Mouse (Mus musculus) olfactory bulb, adult 2 months (tissue): ENCODE measurements around the gene Slc25a25. TPM values are rescaled to one million over a fixed set of nuclear protein-coding genes. Genes with fewer than 3 reads are reported as not detected.

Experiments
- H3K27ac ChIP-seq: fragments of 200-500 bp; 2 replicates; pipeline ENCODE4 v1.5.1; 2012; ENCODE audit warnings: low read depth, low read length; ENCODE audit not compliant: insufficient read depth
- H3K4me1 ChIP-seq: fragments of 200-500 bp; 2 replicates; pipeline ENCODE4 v1.6.1; 2012; ENCODE audit warnings: low read length; ENCODE audit not compliant: control insufficient read depth, insufficient read depth
- H3K4me3 ChIP-seq: fragments of 200-500 bp; 2 replicates; pipeline ENCODE4 v1.5.1; 2012; ENCODE audit warnings: mild to moderate bottlenecking, low read depth, low read length, moderate library complexity; ENCODE audit not compliant: insufficient read depth
- CTCF ChIP-seq: fragments of 200-500 bp; IDR thresholded peaks from 2 replicates; pipeline ENCODE4 v1.5.1; 2012; ENCODE audit warnings: low read depth, mild to moderate bottlenecking, low read length, moderate library complexity; ENCODE audit not compliant: insufficient read depth
- POLR2A ChIP-seq: fragments of 200-500 bp; IDR thresholded peaks from 2 replicates; pipeline ENCODE4 v1.6.1; 2012; ENCODE audit warnings: mild to moderate bottlenecking, low read depth, low read length, moderate library complexity; ENCODE audit not compliant: insufficient read depth
- WGBS: fragments of 180-500 bp; shearing (Covaris S2); methylation state at CpG from one replicate; pipeline ENCODE4 v1.1.7; 2018; 5-methylcytosine and 5-hydroxymethylcytosine counted together
- polyA plus RNA-seq: library from polyadenylated mRNA; stranded (reverse); fragments of >200 nt; gene quantifications from 2 replicates; pipeline ENCODE4 v1.2.4, GENCODE M21; 2012; ENCODE audit warnings: low replicate concordance; ENCODE audit not compliant: missing spikeins, insufficient read depth, insufficient read length

Gene Slc25a25
- polyA plus RNA-seq, 1 experiment, result not detected

DNA sequence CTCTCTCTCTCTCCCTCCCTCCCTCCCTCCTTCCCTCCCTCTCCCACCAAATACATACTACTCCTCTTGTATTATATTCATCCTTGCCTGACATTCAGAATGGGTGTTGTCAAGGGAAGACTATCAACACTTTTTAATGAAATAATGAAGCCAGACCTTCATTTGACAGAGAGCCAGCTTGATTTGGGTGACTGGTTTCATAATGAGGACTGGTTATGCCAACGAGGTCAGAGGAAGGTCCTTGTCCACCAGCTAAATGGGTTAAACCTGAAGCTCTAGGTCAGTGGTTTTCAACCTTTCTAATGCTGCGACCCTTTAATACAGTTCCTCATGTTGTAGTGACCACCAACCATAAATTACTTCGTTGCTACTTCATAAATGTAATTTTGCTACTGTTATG is 12.5 kb downstream of the Slc25a25 start:
- Histone ChIP-seq H3K4me3 (no peak overlapping the region), H3K4me1 (peaks cover 10% of the 10 kb centered on the region), H3K27ac (no peak overlapping the region)
- 65% methylated on average over 3 of the region's 3 CpGs for WGBS
- TF ChIP-seq POLR2A (no peak), CTCF (no peak)

DNA sequence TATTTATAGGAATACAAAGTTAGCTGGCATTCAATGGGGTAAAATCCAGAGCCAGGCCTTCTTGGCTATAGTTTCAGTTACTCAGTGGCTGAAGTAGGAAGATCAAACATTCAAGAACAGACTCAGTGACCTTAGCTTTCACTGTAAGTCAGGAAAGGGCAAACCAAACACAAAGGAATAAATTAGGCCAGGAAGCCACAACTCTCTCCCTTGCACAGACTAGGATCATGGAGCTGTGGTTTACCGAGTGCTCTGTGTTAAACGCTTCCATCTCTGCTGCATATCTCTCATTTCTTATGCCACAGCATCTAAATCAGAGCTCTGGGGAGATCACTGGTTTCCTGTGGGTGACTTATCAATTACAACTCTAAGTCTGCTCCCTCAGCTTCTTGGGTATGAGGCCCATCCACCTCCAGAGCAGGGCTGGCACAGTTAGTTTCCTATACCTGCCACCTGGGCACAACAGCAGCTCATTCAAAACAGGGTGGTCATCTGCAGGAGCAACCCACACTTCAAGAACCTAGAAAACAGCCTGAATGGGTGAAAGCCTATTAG is 13.6 kb downstream of the Slc25a25 start:
- Histone ChIP-seq H3K4me1 (peaks cover 10% of the 10 kb centered on the region), H3K4me3 (no peak overlapping the region), H3K27ac (no peak overlapping the region)
- TF ChIP-seq POLR2A (no peak), CTCF (no peak)
- WGBS, result 48% methylated on average over 2 of the region's 2 CpGs

DNA sequence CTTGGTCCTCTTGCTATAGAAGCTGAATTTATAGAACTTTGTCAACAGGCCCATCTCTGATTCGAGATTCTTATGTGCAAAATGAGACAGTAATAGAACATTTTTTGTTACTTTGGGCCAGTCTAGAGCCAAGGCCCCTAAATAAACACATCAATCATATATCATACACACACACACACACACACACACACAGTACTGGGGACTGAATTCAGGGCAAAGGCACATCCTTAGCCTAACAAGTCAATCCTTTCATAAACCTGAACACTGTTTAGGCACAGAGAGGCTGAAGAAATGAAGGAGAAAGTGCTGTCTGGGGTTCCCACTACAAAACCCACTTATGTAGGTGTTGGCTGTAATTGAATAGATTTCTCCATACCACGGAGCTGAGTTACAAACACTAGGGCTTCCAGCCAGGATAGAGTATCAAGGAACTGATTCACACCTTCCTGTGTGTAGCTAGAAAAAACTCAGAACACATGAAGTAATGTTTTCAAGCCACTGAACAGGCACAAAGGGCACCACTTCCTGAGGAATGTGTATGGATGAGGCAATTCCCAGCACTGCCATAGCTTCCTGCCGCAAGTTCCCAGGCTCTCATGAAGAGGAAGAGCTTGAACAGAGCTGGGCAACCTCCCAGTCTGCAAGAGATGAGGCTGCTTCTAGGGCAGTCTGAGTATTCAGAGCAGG is 14.4 kb downstream of the Slc25a25 start:
- peaks cover 10% of the 10 kb centered on the region for H3K4me1 ChIP-seq
- TF ChIP-seq CTCF (no peak), POLR2A (no peak)
- H3K4me3 ChIP-seq, result no peak overlapping the region
- WGBS, result 27% methylated on average over 3 of the region's 3 CpGs
- no peak overlapping the region for H3K27ac ChIP-seq

DNA sequence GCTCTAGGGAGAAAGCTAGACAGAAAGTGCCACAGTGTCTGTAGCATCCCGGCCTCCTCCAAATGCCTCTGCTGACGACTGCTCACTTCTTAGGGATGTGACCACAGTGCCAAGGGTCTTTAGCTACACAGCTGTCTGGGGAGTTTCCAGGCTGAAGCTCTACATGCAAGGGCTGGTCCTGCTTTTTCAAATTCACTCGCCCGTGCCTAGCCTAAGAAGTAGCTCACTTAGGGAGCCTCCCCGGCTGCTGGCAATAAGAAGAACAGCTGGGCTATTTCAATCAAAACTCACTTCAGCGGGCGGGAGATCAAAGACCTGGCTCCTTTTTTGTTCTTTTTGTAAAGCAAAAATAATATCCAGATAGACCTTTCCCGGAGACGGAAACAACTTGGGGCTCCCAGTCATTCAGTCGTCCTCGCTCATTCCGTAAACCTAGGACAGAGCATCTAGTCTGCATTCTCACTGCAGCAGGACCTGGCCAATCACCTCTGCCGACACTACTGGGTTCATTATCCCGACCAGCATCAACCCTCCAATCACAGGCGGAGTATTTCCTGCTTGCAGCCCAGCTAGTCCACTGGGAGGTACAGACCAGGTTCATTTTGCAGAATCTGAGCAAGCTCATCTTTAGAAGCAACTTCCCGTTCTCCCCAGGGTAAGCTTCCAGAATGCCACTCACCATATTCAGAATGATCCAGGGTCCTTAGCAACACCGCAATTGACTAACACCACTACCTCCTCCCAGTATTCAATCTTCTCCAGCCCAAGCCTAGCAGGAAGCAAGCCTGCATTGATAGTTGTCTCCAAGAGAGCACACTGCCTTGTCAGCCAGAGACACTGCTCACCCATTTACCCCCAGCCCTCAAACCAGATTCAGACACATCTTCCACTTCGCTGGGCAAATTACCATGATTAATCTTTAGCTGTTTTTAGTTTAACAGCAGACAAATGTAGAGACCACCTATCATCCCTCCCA is 20.3 kb downstream of the Slc25a25 start:
- Histone ChIP-seq H3K4me3 (peak overlapping the region; percentile 62), H3K4me1 (peaks cover 17% of the 10 kb centered on the region), H3K27ac (peak overlapping the region; percentile 87)
- TF ChIP-seq POLR2A, result 0 out of 2 replicates have a peak, but pooled peaks have one; percentile 34
- no peak for TF ChIP-seq CTCF
- WGBS, result 2% methylated on average over 18 of the region's 18 CpGs

DNA sequence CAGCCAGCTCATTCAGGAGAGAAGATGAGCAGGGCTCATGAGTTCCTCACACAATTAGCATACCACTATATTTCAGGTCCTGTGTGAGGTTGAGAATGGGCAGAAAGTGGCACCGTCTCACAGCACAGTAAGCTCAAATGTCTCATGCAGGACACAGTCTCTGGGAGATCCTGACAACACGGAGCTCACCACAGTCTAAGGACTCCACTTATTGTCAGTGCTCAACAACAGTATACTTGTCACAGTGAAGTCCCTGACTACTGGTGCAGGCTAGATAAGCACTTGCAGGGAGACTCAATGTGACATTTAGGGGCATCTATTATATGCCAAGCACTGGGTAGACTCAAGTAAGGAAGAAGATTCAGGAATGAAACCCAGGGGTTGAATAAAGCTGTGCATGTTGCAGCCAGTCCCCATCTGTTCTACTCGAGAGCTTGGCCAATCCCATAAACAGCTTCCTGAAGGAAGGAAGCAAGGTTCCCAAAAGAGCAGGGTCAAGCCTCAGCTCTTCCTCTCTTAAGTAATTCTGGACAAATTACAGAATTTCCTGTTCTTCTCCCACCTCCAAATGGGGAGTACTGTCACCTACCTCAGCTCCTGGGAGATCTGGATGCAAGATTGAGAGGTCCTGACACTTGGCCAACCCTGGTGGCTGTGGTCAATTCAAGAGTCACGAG is 21.9 kb downstream of the Slc25a25 start:
- Histone ChIP-seq H3K4me3 (peak overlapping the region; percentile 28; the same call in 1 of the 2 replicates), H3K27ac (peak overlapping the region; percentile 80), H3K4me1 (peaks cover 20% of the 10 kb centered on the region)
- no peak for TF ChIP-seq POLR2A
- no peak for TF ChIP-seq CTCF
- WGBS, result 21% methylated on average over 4 of the region's 4 CpGs

DNA sequence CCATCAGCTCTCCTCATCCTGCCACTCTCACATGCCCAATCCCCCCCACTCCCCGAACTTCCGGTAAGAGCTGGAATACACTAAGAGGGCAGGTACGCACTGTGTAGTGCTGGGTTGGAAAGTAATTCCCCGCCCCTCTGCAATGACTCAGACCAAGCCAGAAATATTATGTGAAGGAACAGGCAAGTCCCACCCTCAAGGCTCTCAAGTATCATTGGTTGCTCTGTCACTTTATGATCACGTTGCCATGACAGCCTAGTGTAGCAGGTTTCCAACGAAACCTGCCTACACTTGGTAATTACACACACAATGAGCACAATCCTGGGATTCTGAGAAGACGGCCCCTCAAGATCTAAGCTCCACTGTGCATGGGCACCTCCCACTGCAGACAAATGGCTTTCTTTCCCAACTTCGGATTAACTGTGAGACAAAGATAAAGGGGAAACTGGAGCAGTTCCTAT is 23.0 kb downstream of the Slc25a25 start:
- Histone ChIP-seq H3K27ac (peak overlapping the region; percentile 80), H3K4me3 (peak overlapping the region; percentile 27), H3K4me1 (peaks cover 26% of the 10 kb centered on the region)
- TF ChIP-seq CTCF, result no peak
- no peak for TF ChIP-seq POLR2A
- WGBS, result 9% methylated on average over 8 of the region's 8 CpGs

DNA sequence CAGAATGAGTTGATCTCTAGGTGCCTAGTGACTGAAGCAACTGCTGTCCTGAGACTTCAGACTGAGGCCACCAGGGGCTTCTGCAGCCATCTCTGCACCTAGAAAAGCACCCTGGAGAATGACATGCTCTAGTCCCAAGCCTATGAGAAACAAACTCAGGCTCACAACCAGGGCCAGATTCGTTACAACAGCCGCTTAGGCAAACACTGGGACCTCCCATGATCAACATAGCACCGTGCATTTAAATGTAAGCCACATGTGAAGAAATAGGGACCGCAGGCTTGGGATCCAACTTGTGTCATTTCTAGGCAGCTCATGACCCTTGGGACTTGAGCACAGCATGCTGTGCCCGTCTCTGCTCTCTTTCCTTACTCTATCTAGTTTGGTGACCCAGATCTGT is 23.5 kb downstream of the Slc25a25 start:
- H3K4me1 ChIP-seq, result peaks cover 29% of the 10 kb centered on the region
- WGBS, result 34% methylated on average over 5 of the region's 5 CpGs
- TF ChIP-seq CTCF, result no peak
- TF ChIP-seq POLR2A, result no peak

DNA sequence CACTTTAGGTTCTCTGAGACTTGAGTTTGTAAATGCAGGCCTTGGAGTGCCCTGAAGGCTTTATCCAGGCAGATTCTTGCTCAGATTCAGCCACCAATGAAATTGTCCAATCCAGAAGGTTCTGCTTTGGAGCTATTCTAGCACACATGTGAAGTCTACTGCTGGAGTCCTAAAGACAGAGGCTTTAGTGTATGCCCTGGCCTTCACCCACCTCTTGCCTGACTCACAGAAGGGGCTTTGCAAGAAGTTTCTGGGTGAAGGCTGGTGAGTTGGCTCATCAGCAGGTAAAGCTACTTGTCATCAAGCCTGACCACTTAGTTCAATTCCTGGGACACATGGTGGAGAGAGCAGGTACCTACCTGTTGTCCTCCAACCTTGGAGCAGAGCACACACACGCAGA is 25.1 kb downstream of the Slc25a25 start:
- no peak overlapping the region for H3K4me3 ChIP-seq
- no peak for TF ChIP-seq CTCF
- no peak for TF ChIP-seq POLR2A
- H3K27ac ChIP-seq, result no peak overlapping the region
- 87% methylated on average over 1 of the region's 1 CpGs for WGBS
- H3K4me1 ChIP-seq, result peaks cover 32% of the 10 kb centered on the region

More for the DNA sequence above, 23.5 kb downstream of the Slc25a25 start:
- peak overlapping the region; percentile 35 for H3K27ac ChIP-seq
- H3K4me3 ChIP-seq, result no peak overlapping the region
